Mouse (Mus musculus) kidney, postnatal 0 days (tissue): Measurements from ENCODE around the gene Sparc. TPM values are rescaled to one million over a fixed set of nuclear protein-coding genes. Genes with fewer than 3 reads are reported as not detected.

ENCODE experiments used
- ATAC-seq: fragments of 200-750 bp; cut with Nextera tagmentation; replicated peaks from 2 replicates; pipeline ENCODE4 v1.8.0; 2017; ENCODE audit warnings: low read depth, moderate number of reproducible peaks, moderate TSS enrichment, moderate library complexity; ENCODE audit not compliant: low FRiP score
- DNase-seq: peaks from one replicate; pipeline ENCODE4 v3.0.0-alpha.2; 2016; ENCODE audit warnings: low spot score
- H3K27ac ChIP-seq: fragments of 300-500 bp; sonication (generic); 2 replicates; pipeline ENCODE4 v1.5.1; 2014; ENCODE audit warnings: mild to moderate bottlenecking
- H3K27me3 ChIP-seq: fragments of 300-500 bp; sonication (generic); 2 replicates; pipeline ENCODE4 v1.6.1; 2014; ENCODE audit warnings: low read length, mixed read lengths; ENCODE audit not compliant: insufficient read depth
- H3K36me3 ChIP-seq: fragments of 300-500 bp; sonication (generic); 2 replicates; pipeline ENCODE4 v1.6.1; 2014; ENCODE audit warnings: low read length, mixed read lengths; ENCODE audit not compliant: insufficient read depth
- H3K4me1 ChIP-seq: fragments of 300-500 bp; sonication (generic); replicated peaks from 2 replicates; pipeline ENCODE4 v1.6.1; 2014; ENCODE audit warnings: antibody characterized with exemption, low read length, mixed read lengths; ENCODE audit not compliant: insufficient read depth
- H3K4me2 ChIP-seq: fragments of 300-500 bp; sonication (generic); 2 replicates; pipeline ENCODE4 v1.6.1; 2014; ENCODE audit warnings: mild to moderate bottlenecking, low read length, moderate library complexity, mixed read lengths
- H3K4me3 ChIP-seq: fragments of 300-500 bp; sonication (generic); replicated peaks from 2 replicates; pipeline ENCODE4 v1.5.1; 2014; ENCODE audit warnings: low read depth, low read length
- H3K9ac ChIP-seq: fragments of 300-500 bp; sonication (generic); 2 replicates; pipeline ENCODE4 v1.6.1; 2014; ENCODE audit warnings: low read depth, low read length
- H3K9me3 ChIP-seq: fragments of 300-500 bp; sonication (generic); replicated peaks from 2 replicates; pipeline ENCODE4 v1.6.1; 2016; ENCODE audit warnings: low read length, inconsistent platforms, mixed read lengths
- CTCF ChIP-seq: IDR thresholded peaks from 2 replicates; pipeline ENCODE4 v1.5.1; 2016; ENCODE audit warnings: antibody characterized with exemption, low read depth, mild to moderate bottlenecking, moderate library complexity
- WGBS: fragments of 180-500 bp; shearing (Covaris S2); extraction: QIAGEN DNeasy Blood & Tissue Kit; methylation state at CpG from one replicate; pipeline ENCODE4 v1.1.7; 2014; 5-methylcytosine and 5-hydroxymethylcytosine counted together
- polyA plus RNA-seq: library from polyadenylated mRNA; unstranded; fragments of >200 nt; fragmentation: Nextera tagmentation; extraction: Ambion mirVana; gene quantifications from 2 replicates; pipeline ENCODE4 v1.2.1, GENCODE M21; 2015

Sparc gene
- polyA plus RNA-seq, 1 experiment from 2014 or later, result 1,281 TPM

- 32% methylated on average over 6 of the region's 6 CpGs for WGBS
- Histone ChIP-seq H3K9ac (no peak overlapping the region), H3K27ac (no peak overlapping the region), H3K4me3 (no peak overlapping the region), H3K4me1 (no peaks in the 10 kb centered on the region), H3K27me3 (no peaks in the 10 kb centered on the region), H3K4me2 (no peak overlapping the region), H3K9me3 (no peaks in the 10 kb centered on the region), H3K36me3 (no peaks in the 10 kb centered on the region)
- ATAC-seq (no peak), DNase-seq (peak; percentile 29)
- TF ChIP-seq CTCF, result no peak
These were observed 42.1 kb downstream of the Sparc start for GRCm38 (mm10) chr11:55380908-55381307.

- Histone ChIP-seq H3K27me3 (no peaks in the 10 kb centered on the region), H3K9ac (no peak overlapping the region), H3K9me3 (no peaks in the 10 kb centered on the region), H3K27ac (no peak overlapping the region), H3K36me3 (no peaks in the 10 kb centered on the region), H3K4me3 (no peak overlapping the region), H3K4me1 (no peaks in the 10 kb centered on the region), H3K4me2 (no peak overlapping the region)
- no peak for TF ChIP-seq CTCF
- ATAC-seq (no peak), DNase-seq (peak; percentile 65)
- WGBS, result 57% methylated on average over 5 of the region's 5 CpGs
These were observed 44.6 kb downstream of the Sparc start for GRCm38 (mm10) chr11:55378371-55378770.

- H3K4me2 ChIP-seq, result no peak overlapping the region
- TF ChIP-seq CTCF, result peak; percentile 51
- H3K4me3 ChIP-seq, result no peak overlapping the region
- H3K27me3 ChIP-seq, result no peaks in the 10 kb centered on the region
- ATAC-seq, result no peak
- H3K36me3 ChIP-seq, result no peaks in the 10 kb centered on the region
- 60% methylated on average over 6 of the region's 6 CpGs for WGBS
- no peak for DNase-seq
- H3K9me3 ChIP-seq, result no peaks in the 10 kb centered on the region
- H3K4me1 ChIP-seq, result no peaks in the 10 kb centered on the region
- H3K27ac ChIP-seq, result no peak overlapping the region
- H3K9ac ChIP-seq, result no peak overlapping the region
These were observed 49.1 kb downstream of the Sparc start for GRCm38 (mm10) chr11:55373838-55374237.

- WGBS, result 84% methylated on average over 12 of the region's 12 CpGs
- no peaks in the 10 kb centered on the region for H3K4me1 ChIP-seq
- no peaks in the 10 kb centered on the region for H3K36me3 ChIP-seq
- no peaks in the 10 kb centered on the region for H3K27me3 ChIP-seq
- H3K27ac ChIP-seq, result no peak overlapping the region
- no peaks in the 10 kb centered on the region for H3K9me3 ChIP-seq
- H3K9ac ChIP-seq, result no peak overlapping the region
- H3K4me2 ChIP-seq, result no peak overlapping the region
- DNase-seq (no peak), ATAC-seq (no peak)
- TF ChIP-seq CTCF, result no peak
- H3K4me3 ChIP-seq, result no peak overlapping the region
These were observed 49.6 kb downstream of the Sparc start for GRCm38 (mm10) chr11:55373373-55373772.

GRCm38 (mm10) chr11:55372001-55372400 is 51.0 kb downstream of the Sparc start:
- DNase-seq (no peak), ATAC-seq (no peak)
- no peaks in the 10 kb centered on the region for H3K27me3 ChIP-seq
- H3K4me2 ChIP-seq, result no peak overlapping the region
- WGBS, result 56% methylated on average over 6 of the region's 6 CpGs
- no peak overlapping the region for H3K9ac ChIP-seq
- H3K36me3 ChIP-seq, result no peaks in the 10 kb centered on the region
- no peaks in the 10 kb centered on the region for H3K9me3 ChIP-seq
- H3K4me3 ChIP-seq, result no peak overlapping the region
- H3K27ac ChIP-seq, result no peak overlapping the region
- H3K4me1 ChIP-seq, result no peaks in the 10 kb centered on the region
- no peak for TF ChIP-seq CTCF

- Histone ChIP-seq H3K27ac (no peak overlapping the region), H3K27me3 (no peaks in the 10 kb centered on the region), H3K4me3 (no peak overlapping the region), H3K9me3 (no peaks in the 10 kb centered on the region), H3K4me2 (no peak overlapping the region), H3K4me1 (no peaks in the 10 kb centered on the region), H3K9ac (no peak overlapping the region), H3K36me3 (no peaks in the 10 kb centered on the region)
- no peak for TF ChIP-seq CTCF
- ATAC-seq (no peak), DNase-seq (no peak)
- 33% methylated on average over 6 of the region's 6 CpGs for WGBS
These were observed 53.9 kb downstream of the Sparc start for GRCm38 (mm10) chr11:55369093-55369471.

- Histone ChIP-seq H3K27ac (no peak overlapping the region), H3K9me3 (no peaks in the 10 kb centered on the region), H3K4me1 (no peaks in the 10 kb centered on the region), H3K36me3 (no peaks in the 10 kb centered on the region), H3K4me3 (no peak overlapping the region), H3K27me3 (no peaks in the 10 kb centered on the region), H3K4me2 (no peak overlapping the region), H3K9ac (no peak overlapping the region)
- no peak for ATAC-seq
- WGBS, result 39% methylated on average over 4 of the region's 4 CpGs
- no peak for DNase-seq
- TF ChIP-seq CTCF, result no peak
These were observed 54.4 kb downstream of the Sparc start for GRCm38 (mm10) chr11:55368388-55369092.
